Mouse (Mus musculus) neural tube, embryonic 15.5 days (tissue): Measurements from ENCODE around the gene Xylt1. TPM values are rescaled to one million over a fixed set of nuclear protein-coding genes. Genes with fewer than 3 reads are reported as not detected.
A peak's percentile ranks its signal among the peaks of the same experiment; 100 is the strongest.

ENCODE experiments used
- ATAC-seq: fragments of 200-750 bp; cut with Nextera tagmentation; 2 replicates; pipeline ENCODE4 v1.8.0; 2017; ENCODE audit warnings: mild to moderate bottlenecking, moderate TSS enrichment, moderate library complexity; ENCODE audit not compliant: low FRiP score
- H3K27ac ChIP-seq: fragments of 300-500 bp; sonication (generic); replicated peaks from 2 replicates; pipeline ENCODE4 v1.5.1; 2015; ENCODE audit warnings: mild to moderate bottlenecking, inconsistent platforms
- H3K27me3 ChIP-seq: fragments of 300-500 bp; sonication (generic); replicated peaks from 2 replicates; pipeline ENCODE4 v1.6.1; 2015; ENCODE audit warnings: inconsistent platforms
- H3K36me3 ChIP-seq: fragments of 300-500 bp; sonication (generic); 2 replicates; pipeline ENCODE4 v1.6.1; 2015; ENCODE audit warnings: inconsistent platforms
- H3K4me1 ChIP-seq: fragments of 300-500 bp; sonication (generic); 2 replicates; pipeline ENCODE4 v1.6.1; 2015; ENCODE audit warnings: inconsistent platforms
- H3K4me2 ChIP-seq: fragments of 300-500 bp; sonication (generic); 2 replicates; pipeline ENCODE4 v1.6.1; 2015; ENCODE audit warnings: inconsistent platforms, mild to moderate bottlenecking, moderate library complexity
- H3K4me3 ChIP-seq: fragments of 300-500 bp; sonication (generic); replicated peaks from 2 replicates; pipeline ENCODE4 v1.5.1; 2015; ENCODE audit warnings: mild to moderate bottlenecking, inconsistent platforms
- H3K9ac ChIP-seq: fragments of 300-500 bp; sonication (generic); replicated peaks from 2 replicates; pipeline ENCODE4 v1.6.1; 2015; ENCODE audit warnings: mild to moderate bottlenecking, inconsistent platforms
- H3K9me3 ChIP-seq: fragments of 300-500 bp; sonication (generic); replicated peaks from 2 replicates; pipeline ENCODE4 v1.6.1; 2016; ENCODE audit warnings: inconsistent platforms
- WGBS: fragments of 180-500 bp; shearing (Covaris S2); methylation state at CpG from one replicate; pipeline ENCODE4 v1.1.7; 2015; ENCODE audit warnings: mixed read lengths; 5-methylcytosine and 5-hydroxymethylcytosine counted together
- polyA plus RNA-seq: library from polyadenylated mRNA; unstranded; fragments of >200 nt; fragmentation: Nextera tagmentation; extraction: Ambion mirVana; gene quantifications from 2 replicates; pipeline ENCODE4 v1.2.1, GENCODE M21; 2015

Xylt1 gene
- polyA plus RNA-seq, 1 experiment from 2014 or later: 2.3 TPM

- Histone ChIP-seq H3K4me3 (no peak overlapping the region), H3K4me2 (no peak overlapping the region), H3K27me3 (no peaks in the 10 kb centered on the region), H3K9ac (no peak overlapping the region), H3K27ac (no peak overlapping the region), H3K36me3 (no peaks in the 10 kb centered on the region), H3K4me1 (peaks cover 14% of the 10 kb centered on the region), H3K9me3 (no peaks in the 10 kb centered on the region)
- WGBS: 91% methylated on average over 7 of the region's 7 CpGs
- no peak for ATAC-seq
These were observed 62.4 kb downstream of the Xylt1 start for GRCm38 (mm10) chr7:117443215-117443614.

GRCm38 (mm10) chr7:117445471-117445870, 64.7 kb downstream of the Xylt1 start:
- no peaks in the 10 kb centered on the region for H3K27me3 ChIP-seq
- no peaks in the 10 kb centered on the region for H3K36me3 ChIP-seq
- no peak overlapping the region for H3K9ac ChIP-seq
- no peak overlapping the region for H3K4me2 ChIP-seq
- H3K27ac ChIP-seq: no peak overlapping the region
- 61% methylated on average over 3 of the region's 3 CpGs for WGBS
- ATAC-seq: no peak
- no peaks in the 10 kb centered on the region for H3K9me3 ChIP-seq
- no peaks in the 10 kb centered on the region for H3K4me1 ChIP-seq
- no peak overlapping the region for H3K4me3 ChIP-seq

- Histone ChIP-seq H3K27ac (no peak overlapping the region), H3K9me3 (no peaks in the 10 kb centered on the region), H3K4me3 (no peak overlapping the region), H3K27me3 (no peaks in the 10 kb centered on the region), H3K36me3 (no peaks in the 10 kb centered on the region), H3K4me1 (peaks cover 8% of the 10 kb centered on the region; the same call in 1 of the 2 replicates), H3K9ac (no peak overlapping the region), H3K4me2 (no peak overlapping the region)
- 96% methylated on average over 5 of the region's 5 CpGs for WGBS
- no peak for ATAC-seq
These were observed 68.8 kb downstream of the Xylt1 start for GRCm38 (mm10) chr7:117449605-117450004.

- no peak overlapping the region for H3K27ac ChIP-seq
- H3K4me3 ChIP-seq: no peak overlapping the region
- no peak overlapping the region for H3K4me2 ChIP-seq
- H3K9me3 ChIP-seq: no peaks in the 10 kb centered on the region
- H3K4me1 ChIP-seq: peaks cover 8% of the 10 kb centered on the region; the same call in 1 of the 2 replicates
- H3K27me3 ChIP-seq: no peaks in the 10 kb centered on the region
- no peaks in the 10 kb centered on the region for H3K36me3 ChIP-seq
- no peak for ATAC-seq
- H3K9ac ChIP-seq: no peak overlapping the region
These were observed 70.4 kb downstream of the Xylt1 start for GRCm38 (mm10) chr7:117451212-117451611.

GRCm38 (mm10) chr7:117452269-117452668, 71.5 kb downstream of the Xylt1 start:
- Histone ChIP-seq H3K9ac (no peak overlapping the region), H3K27ac (0 out of 2 replicates have a peak overlapping the region, but pooled peaks have one; percentile 11), H3K4me2 (no peak overlapping the region), H3K27me3 (no peaks in the 10 kb centered on the region), H3K4me1 (peaks cover 8% of the 10 kb centered on the region; the same call in 1 of the 2 replicates), H3K36me3 (no peaks in the 10 kb centered on the region), H3K9me3 (no peaks in the 10 kb centered on the region), H3K4me3 (no peak overlapping the region)
- WGBS: 40% methylated on average over 2 of the region's 2 CpGs
- no peak for ATAC-seq

- H3K27me3 ChIP-seq: no peaks in the 10 kb centered on the region
- peaks cover 8% of the 10 kb centered on the region; the same call in 1 of the 2 replicates for H3K4me1 ChIP-seq
- H3K9ac ChIP-seq: no peak overlapping the region
- no peak overlapping the region for H3K4me3 ChIP-seq
- 93% methylated on average over 11 of the region's 11 CpGs for WGBS
- H3K4me2 ChIP-seq: no peak overlapping the region
- no peaks in the 10 kb centered on the region for H3K9me3 ChIP-seq
- H3K36me3 ChIP-seq: no peaks in the 10 kb centered on the region
- ATAC-seq: no peak
- H3K27ac ChIP-seq: no peak overlapping the region
These were observed 74.2 kb downstream of the Xylt1 start for GRCm38 (mm10) chr7:117454789-117455548.

- H3K4me3 ChIP-seq: no peak overlapping the region
- peaks cover 8% of the 10 kb centered on the region; the same call in 1 of the 2 replicates for H3K4me1 ChIP-seq
- no peak overlapping the region for H3K4me2 ChIP-seq
- H3K27me3 ChIP-seq: no peaks in the 10 kb centered on the region
- H3K27ac ChIP-seq: peak overlapping the region; percentile 54
- H3K36me3 ChIP-seq: no peaks in the 10 kb centered on the region
- ATAC-seq: peak; percentile 78
- 52% methylated on average over 7 of the region's 7 CpGs for WGBS
- H3K9ac ChIP-seq: no peak overlapping the region
- no peaks in the 10 kb centered on the region for H3K9me3 ChIP-seq
These were observed 81.6 kb downstream of the Xylt1 start for GRCm38 (mm10) chr7:117462196-117462935.

- Histone ChIP-seq H3K9me3 (no peaks in the 10 kb centered on the region), H3K4me3 (no peak overlapping the region), H3K9ac (no peak overlapping the region), H3K4me2 (no peak overlapping the region), H3K27ac (no peak overlapping the region), H3K27me3 (0 out of 2 replicates have a peak, but pooled peaks cover 3% of the 10 kb centered on the region), H3K4me1 (peaks cover 8% of the 10 kb centered on the region; the same call in 1 of the 2 replicates), H3K36me3 (no peaks in the 10 kb centered on the region)
- 76% methylated on average over 4 of the region's 4 CpGs for WGBS
- ATAC-seq: no peak
These were observed 84.2 kb downstream of the Xylt1 start for GRCm38 (mm10) chr7:117464956-117465355.

GRCm38 (mm10) chr7:117466006-117466780, 85.4 kb downstream of the Xylt1 start:
- H3K4me3 ChIP-seq: no peak overlapping the region
- H3K27ac ChIP-seq: no peak overlapping the region
- no peaks in the 10 kb centered on the region for H3K36me3 ChIP-seq
- no peaks in the 10 kb centered on the region for H3K9me3 ChIP-seq
- no peak for ATAC-seq
- WGBS: 93% methylated on average over 7 of the region's 7 CpGs
- H3K4me1 ChIP-seq: peaks cover 8% of the 10 kb centered on the region; the same call in 1 of the 2 replicates
- H3K27me3 ChIP-seq: 0 out of 2 replicates have a peak, but pooled peaks cover 3% of the 10 kb centered on the region
- no peak overlapping the region for H3K9ac ChIP-seq
- H3K4me2 ChIP-seq: no peak overlapping the region

GRCm38 (mm10) chr7:117470243-117470802, 89.5 kb downstream of the Xylt1 start:
- no peaks in the 10 kb centered on the region for H3K9me3 ChIP-seq
- WGBS: 82% methylated on average over 3 of the region's 3 CpGs
- no peak overlapping the region for H3K4me2 ChIP-seq
- no peaks in the 10 kb centered on the region for H3K36me3 ChIP-seq
- no peak overlapping the region for H3K9ac ChIP-seq
- H3K4me3 ChIP-seq: no peak overlapping the region
- H3K27ac ChIP-seq: no peak overlapping the region
- ATAC-seq: no peak
- H3K4me1 ChIP-seq: peaks cover 25% of the 10 kb centered on the region
- 0 out of 2 replicates have a peak, but pooled peaks cover 3% of the 10 kb centered on the region for H3K27me3 ChIP-seq
